ENCODE assay signal across 14 mouse cellular contexts in genomic region chr9:52277954-52278700, GRCm38 (mm10).
DNase-seq lines count a peak whose midpoint lies in the region; ATAC-seq and TF ChIP-seq lines count a peak whose summit lies in the region.
"Had no signal": no experiment of that assay in that cellular context is flagged by ENCODE, and none has a peak within 500 bp of the region (broad histone marks: within the 10 kb centered on the region; RNA-seq: fewer than 3 reads in every experiment).

No protein-coding gene starts in this region.

- peak; percentile 20 for DNase-seq in midbrain, embryonic 10.5 days (ENCODE audit: low spot score)
- DNase-seq in midbrain, postnatal 0 days (ENCODE audit: low spot score): no peak
- peak; percentile 40 for DNase-seq in embryo, embryonic 10.5 days (ENCODE audit: low spot score)
- DNase-seq in hindbrain, embryonic 11.5 days (ENCODE audit: low spot score): peak; percentile 62
- DNase-seq in yolk sac, embryonic 10.5 days (ENCODE audit: low spot score): no peak
- DNase-seq in left cerebral cortex, adult 9 months (ENCODE audit: low spot score in 2 of 2): no peak
- DNase-seq in heart, postnatal 4 days: no peak
- DNase-seq: kidney, adult 11 months; lung, postnatal 4 days had no signal

- WGBS in midbrain, embryonic 10.5 days: 33% methylated on average over 14 of the region's 14 CpGs
- 15% methylated on average over 14 of the region's 14 CpGs for WGBS in midbrain, postnatal 0 days
- WGBS in hindbrain, embryonic 11.5 days: 29% methylated on average over 14 of the region's 14 CpGs
- WGBS in neural tube, embryonic 13.5 days: 18% methylated on average over 14 of the region's 14 CpGs

- H3K4me2 ChIP-seq in midbrain, postnatal 0 days (ENCODE audit: low read depth, low read length, poor library complexity, severe bottlenecking): no peak overlapping the region
- H3K4me2 ChIP-seq in hindbrain, embryonic 11.5 days (replicated peaks; ENCODE audit: low read depth, low read length): no peak overlapping the region
- peak overlapping the region; percentile 27 for H3K4me2 ChIP-seq in neural tube, embryonic 13.5 days
- H3K4me2 ChIP-seq: embryonic facial prominence, embryonic 12.5 days; heart, embryonic 12.5 days; liver, embryonic 12.5 days; stomach, embryonic 15.5 days had no signal

- no peak overlapping the region for H3K4me3 ChIP-seq in midbrain, embryonic 10.5 days
- H3K4me3 ChIP-seq in midbrain, postnatal 0 days (ENCODE audit: low read depth, low read length): no peak overlapping the region
- no peak overlapping the region for H3K4me3 ChIP-seq in hindbrain, embryonic 11.5 days (ENCODE audit: low read depth, low read length)
- H3K4me3 ChIP-seq in neural tube, embryonic 13.5 days: no peak overlapping the region
- H3K4me3 ChIP-seq: embryonic facial prominence, embryonic 12.5 days; heart, embryonic 12.5 days; liver, embryonic 12.5 days; stomach, embryonic 15.5 days had no signal

- no peak for TF ChIP-seq CTCF in midbrain, postnatal 0 days (IDR thresholded peaks at IDR 0.05)

- no peaks in the 10 kb centered on the region for H3K9me3 ChIP-seq in midbrain, embryonic 10.5 days (replicated peaks)
- no peaks in the 10 kb centered on the region for H3K9me3 ChIP-seq in midbrain, postnatal 0 days (ENCODE audit: low read length)
- no peaks in the 10 kb centered on the region for H3K9me3 ChIP-seq in hindbrain, embryonic 11.5 days (ENCODE audit: control insufficient read depth, low read length)
- no peaks in the 10 kb centered on the region for H3K9me3 ChIP-seq in neural tube, embryonic 13.5 days
- H3K9me3 ChIP-seq: embryonic facial prominence, embryonic 12.5 days; heart, embryonic 12.5 days; liver, embryonic 12.5 days; stomach, embryonic 15.5 days had no signal

- H3K9ac ChIP-seq in midbrain, postnatal 0 days (replicated peaks; ENCODE audit: low read length, poor library complexity, severe bottlenecking): no peak overlapping the region
- no peak overlapping the region for H3K9ac ChIP-seq in hindbrain, embryonic 11.5 days (ENCODE audit: low read depth, low read length)
- no peak overlapping the region for H3K9ac ChIP-seq in neural tube, embryonic 13.5 days
- H3K9ac ChIP-seq: embryonic facial prominence, embryonic 12.5 days; heart, embryonic 12.5 days; liver, embryonic 12.5 days; stomach, embryonic 15.5 days had no signal

- ATAC-seq in midbrain, postnatal 0 days (ENCODE audit: low FRiP score): no peak
- ATAC-seq in hindbrain, embryonic 11.5 days (ENCODE audit: low FRiP score): peak; percentile 88
- peak; percentile 66; the same call in 1 of the 2 replicates for ATAC-seq in neural tube, embryonic 13.5 days (ENCODE audit: low read depth)
- ATAC-seq: liver, embryonic 12.5 days had no signal

- no peaks in the 10 kb centered on the region for H3K36me3 ChIP-seq in midbrain, embryonic 10.5 days
- H3K36me3 ChIP-seq in midbrain, postnatal 0 days (ENCODE audit: insufficient read depth, low read length): no peaks in the 10 kb centered on the region
- no peaks in the 10 kb centered on the region for H3K36me3 ChIP-seq in hindbrain, embryonic 11.5 days (ENCODE audit: control insufficient read depth, insufficient read depth, low read length)
- no peaks in the 10 kb centered on the region for H3K36me3 ChIP-seq in neural tube, embryonic 13.5 days
- H3K36me3 ChIP-seq: embryonic facial prominence, embryonic 12.5 days; heart, embryonic 12.5 days; liver, embryonic 12.5 days; stomach, embryonic 15.5 days had no signal

- H3K27ac ChIP-seq in midbrain, embryonic 10.5 days (replicated peaks): peak overlapping the region; percentile 78
- no peak overlapping the region for H3K27ac ChIP-seq in midbrain, postnatal 0 days (ENCODE audit: low read depth, low read length)
- peak overlapping the region; percentile 71 for H3K27ac ChIP-seq in hindbrain, embryonic 11.5 days (ENCODE audit: low read depth, low read length)
- peak overlapping the region; percentile 53 for H3K27ac ChIP-seq in neural tube, embryonic 13.5 days (replicated peaks)
- H3K27ac ChIP-seq: embryonic facial prominence, embryonic 12.5 days; liver, embryonic 12.5 days; stomach, embryonic 15.5 days had no signal

- peaks cover 21% of the 10 kb centered on the region for H3K4me1 ChIP-seq in midbrain, embryonic 10.5 days
- peaks cover 6% of the 10 kb centered on the region for H3K4me1 ChIP-seq in midbrain, postnatal 0 days (ENCODE audit: insufficient read depth, low read length)
- H3K4me1 ChIP-seq in hindbrain, embryonic 11.5 days (replicated peaks; ENCODE audit: control insufficient read depth, insufficient read depth, low read length): peaks cover 6% of the 10 kb centered on the region
- H3K4me1 ChIP-seq in neural tube, embryonic 13.5 days (replicated peaks): peaks cover 20% of the 10 kb centered on the region
- H3K4me1 ChIP-seq: embryonic facial prominence, embryonic 12.5 days; liver, embryonic 12.5 days; stomach, embryonic 15.5 days had no signal

- no peaks in the 10 kb centered on the region for H3K27me3 ChIP-seq in midbrain, embryonic 10.5 days (ENCODE audit: low read depth, poor library complexity, severe bottlenecking)
- no peaks in the 10 kb centered on the region for H3K27me3 ChIP-seq in midbrain, postnatal 0 days (ENCODE audit: insufficient read depth, low read length)
- no peaks in the 10 kb centered on the region for H3K27me3 ChIP-seq in hindbrain, embryonic 11.5 days (ENCODE audit: control insufficient read depth, insufficient read depth, low read length)
- H3K27me3 ChIP-seq in neural tube, embryonic 13.5 days: no peaks in the 10 kb centered on the region
- H3K27me3 ChIP-seq: embryonic facial prominence, embryonic 12.5 days; heart, embryonic 12.5 days; liver, embryonic 12.5 days; stomach, embryonic 15.5 days had no signal

Comparison
In these comparisons a context has a peak if more than half of its experiments do, and no peak if none do; other contexts are left out.
1. DNase-seq: peak in midbrain, embryonic 10.5 days (single experiment), embryo, embryonic 10.5 days (single experiment) and hindbrain, embryonic 11.5 days (single experiment); none in midbrain, postnatal 0 days (single experiment), yolk sac, embryonic 10.5 days (single experiment), left cerebral cortex, adult 9 months (0 of 2) and heart, postnatal 4 days (single experiment).